Comparison of ENCODE assay signal across 14 mouse cellular contexts in the genomic region with DNA sequence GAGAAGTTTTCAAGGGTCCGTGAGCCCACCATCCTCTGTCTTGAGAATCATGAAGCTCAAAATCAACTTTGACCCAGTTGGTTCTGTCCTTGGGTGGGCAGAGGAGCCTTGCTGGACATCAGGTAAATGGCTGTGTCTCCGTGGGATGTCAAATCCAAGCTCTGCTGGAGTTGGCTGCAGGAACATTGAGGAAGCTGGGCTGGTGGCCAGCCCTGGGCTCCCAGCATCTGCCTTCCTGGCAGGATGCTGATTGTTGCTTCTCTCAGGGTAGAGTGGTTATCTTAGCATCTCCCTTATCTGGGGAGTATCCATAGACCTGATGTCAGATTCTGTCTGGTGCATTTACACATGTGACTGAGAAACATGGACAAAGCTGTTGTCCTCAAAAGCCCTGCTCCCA.
DNase-seq lines count a peak whose midpoint lies in the region; ATAC-seq and TF ChIP-seq lines count a peak whose summit lies in the region.
"Had no signal": no experiment of that assay in that cellular context is flagged by ENCODE, and none has a peak within 500 bp of the region (broad histone marks: within the 10 kb centered on the region; RNA-seq: fewer than 3 reads in every experiment).

No protein-coding gene starts in this region.

- no peak overlapping the region for H3K9ac ChIP-seq in forebrain, embryonic 14.5 days (ENCODE audit: low read length)
- no peak overlapping the region for H3K9ac ChIP-seq in forebrain, embryonic 12.5 days
- H3K9ac ChIP-seq: midbrain, embryonic 12.5 days; neural tube, embryonic 15.5 days had no signal

- H3K27ac ChIP-seq in forebrain, embryonic 14.5 days (ENCODE audit: low read depth, low read length), result no peak overlapping the region
- no peak overlapping the region for H3K27ac ChIP-seq in forebrain, embryonic 12.5 days
- H3K27ac ChIP-seq: midbrain, embryonic 12.5 days; neural tube, embryonic 15.5 days had no signal

- H3K4me1 ChIP-seq in forebrain, embryonic 14.5 days (ENCODE audit: control insufficient read depth, insufficient read depth, low read length), result no peaks in the 10 kb centered on the region
- no peaks in the 10 kb centered on the region for H3K4me1 ChIP-seq in forebrain, embryonic 12.5 days
- H3K4me1 ChIP-seq in lung, adult 2 months (ENCODE audit: control insufficient read depth, insufficient read depth, low read length), result no peaks in the 10 kb centered on the region
- H3K4me1 ChIP-seq: midbrain, embryonic 12.5 days had no signal

- 74% methylated on average over 2 of the region's 2 CpGs for WGBS in forebrain, embryonic 14.5 days
- 88% methylated on average over 2 of the region's 2 CpGs for WGBS in forebrain, embryonic 12.5 days
- 68% methylated on average over 2 of the region's 2 CpGs for WGBS in lung, adult 2 months

- DNase-seq in forebrain, embryonic 14.5 days (ENCODE audit: low spot score), result peak; percentile 24
- peak; percentile 22 to 25 for DNase-seq in frontal cortex, postnatal 10 days (ENCODE audit: low spot score in 2 of 2)
- DNase-seq in left cerebral cortex, adult 11 months (ENCODE audit: low spot score), result peak; percentile 7
- DNase-seq in right cerebral cortex, postnatal 36 days (ENCODE audit: low spot score in 2 of 2), result peak; percentile 25 to 26
- no peak for DNase-seq in lung, adult 2 months
- DNase-seq in thymus, postnatal 0 days (ENCODE audit: low spot score), result no peak
- no peak for DNase-seq in heart, postnatal 10 days
- DNase-seq: kidney, postnatal 10 days; lung, postnatal 10 days; spleen, adult 18-20 months; thymus, postnatal 36 days had no signal

- TF ChIP-seq CTCF in lung, adult 2 months (IDR thresholded peaks at IDR 0.05; ENCODE audit: insufficient read depth, low read length), result no peak

- H3K27me3 ChIP-seq in forebrain, embryonic 14.5 days (replicated peaks; ENCODE audit: control insufficient read depth, insufficient read depth, low read length), result no peaks in the 10 kb centered on the region
- no peaks in the 10 kb centered on the region for H3K27me3 ChIP-seq in forebrain, embryonic 12.5 days
- H3K27me3 ChIP-seq: midbrain, embryonic 12.5 days; neural tube, embryonic 15.5 days had no signal

- no peak for TF ChIP-seq POLR2A in lung, adult 2 months (IDR thresholded peaks at IDR 0.05; ENCODE audit: borderline replicate concordance, extremely low read depth, low read depth, low read length)

- no peak overlapping the region for H3K4me3 ChIP-seq in forebrain, embryonic 14.5 days (ENCODE audit: low read depth, low read length)
- no peak overlapping the region for H3K4me3 ChIP-seq in forebrain, embryonic 12.5 days (replicated peaks)
- no peak overlapping the region for H3K4me3 ChIP-seq in lung, adult 2 months (replicated peaks; ENCODE audit: extremely low read depth, low read depth, low read length)
- H3K4me3 ChIP-seq: midbrain, embryonic 12.5 days; neural tube, embryonic 15.5 days had no signal

- intact Hi-C loops in heart, postnatal 10 days (cut with DNase I), result no loop called here

- H3K36me3 ChIP-seq in forebrain, embryonic 14.5 days (ENCODE audit: control insufficient read depth, insufficient read depth, low read length), result no peaks in the 10 kb centered on the region
- no peaks in the 10 kb centered on the region for H3K36me3 ChIP-seq in forebrain, embryonic 12.5 days (replicated peaks)
- H3K36me3 ChIP-seq: midbrain, embryonic 12.5 days; neural tube, embryonic 15.5 days had no signal

- H3K4me2 ChIP-seq in forebrain, embryonic 14.5 days (ENCODE audit: low read length), result no peak overlapping the region
- no peak overlapping the region for H3K4me2 ChIP-seq in forebrain, embryonic 12.5 days
- H3K4me2 ChIP-seq: midbrain, embryonic 12.5 days; neural tube, embryonic 15.5 days had no signal

- H3K9me3 ChIP-seq in forebrain, embryonic 14.5 days (replicated peaks; ENCODE audit: control insufficient read depth, low read length), result no peaks in the 10 kb centered on the region
- no peaks in the 10 kb centered on the region for H3K9me3 ChIP-seq in forebrain, embryonic 12.5 days
- H3K9me3 ChIP-seq: midbrain, embryonic 12.5 days; neural tube, embryonic 15.5 days had no signal

- ATAC-seq in forebrain, embryonic 14.5 days, result no peak
- ATAC-seq in forebrain, embryonic 12.5 days (ENCODE audit: low FRiP score), result no peak

Comparison
In these comparisons a context has a peak if more than half of its experiments do, and no peak if none do; other contexts are left out.
1. DNase-seq: peak in forebrain, embryonic 14.5 days (single experiment), frontal cortex, postnatal 10 days (2 of 2), left cerebral cortex, adult 11 months (single experiment) and right cerebral cortex, postnatal 36 days (2 of 2); none in lung, adult 2 months (single experiment), thymus, postnatal 0 days (single experiment) and heart, postnatal 10 days (0 of 2).